Mouse (Mus musculus): ENCODE data around the gene Gltpd2.

DNA sequence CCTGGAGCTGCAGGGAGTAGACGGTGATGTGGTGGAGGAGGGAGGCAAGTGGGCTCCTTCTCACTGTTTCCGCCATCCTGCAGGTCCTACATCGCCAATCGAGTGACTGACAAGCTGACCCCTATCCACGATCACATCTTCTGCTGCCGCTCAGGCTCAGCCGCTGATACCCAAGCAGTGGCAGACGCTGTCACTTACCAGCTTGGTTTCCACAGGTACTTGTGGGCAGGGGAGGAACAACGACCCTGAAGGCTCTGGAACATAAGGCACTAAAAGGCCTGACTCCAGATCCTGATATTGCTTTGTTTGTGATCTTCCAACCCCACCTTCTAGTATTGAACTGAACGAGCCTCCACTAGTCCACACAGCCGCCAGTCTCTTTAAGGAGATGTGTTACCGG lies 7.2 kb downstream of the Gltpd2 start:
- no peak for TF ChIP-seq CTCF (IDR thresholded peaks at IDR 0.05; ENCODE audit: low read depth, low read length)
- TF ChIP-seq POLR2AphosphoS5 (IDR thresholded peaks at IDR 0.05; ENCODE audit: insufficient replicate concordance, low read depth, low read length), result no peak

All from G1E (cell line).